Mouse (Mus musculus) ES-Bruce4 (cell line): ENCODE measurements around the gene Tgfbi.

Source experiments
- CTCF ChIP-seq: IDR thresholded peaks from one replicate; pipeline ENCODE4 v1.8.1; 2011; ENCODE audit warnings: low read depth, low read length
- EP300 ChIP-seq: IDR thresholded peaks from 2 replicates; pipeline ENCODE4 v1.6.1; 2011; ENCODE audit warnings: low read depth, low read length; ENCODE audit not compliant: insufficient read depth

DNA sequence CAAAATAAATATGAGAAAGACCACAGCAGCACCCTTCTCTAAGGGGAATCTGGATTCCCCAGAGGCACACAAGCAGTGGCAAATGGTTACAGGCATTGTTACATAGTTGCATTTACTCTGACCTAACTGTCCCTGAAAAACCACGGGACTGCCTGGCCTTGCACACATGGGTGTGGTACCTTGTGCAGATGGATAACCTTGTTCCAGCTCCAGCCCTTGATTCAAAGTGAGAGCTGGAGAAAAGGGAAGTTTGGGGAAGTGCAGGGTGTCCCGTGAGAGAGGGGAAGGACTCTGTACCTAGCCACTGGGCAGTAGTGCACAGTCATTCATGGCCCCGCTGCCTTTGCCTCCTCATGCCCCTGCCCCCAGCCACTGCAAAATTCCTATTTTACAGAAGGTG lies 2.4 kb downstream of the Tgfbi start:
- TF ChIP-seq CTCF (no peak), EP300 (no peak)
